Mouse (Mus musculus): ENCODE measurements at regions not wholly inside any gene's neighbourhood (a gene's known extent, or its start where the extent isn't known, plus 50 kb on each side); places are given as distances from the start of the nearest gene placed in this dataset.

GRCm38 (mm10) chr3:41182036-41182899 is 99.4 kb upstream of the Pgrmc2 start:
- no peak overlapping the region for H3K4me3 ChIP-seq (ENCODE audit: low read depth, low read length)
- WGBS, result 57% methylated on average over 15 of the region's 15 CpGs
- H3K27me3 ChIP-seq (ENCODE audit: control insufficient read depth, insufficient read depth, low read length), result no peaks in the 10 kb centered on the region
- H3K27ac ChIP-seq (ENCODE audit: low read depth, low read length), result no peak overlapping the region
- H3K9ac ChIP-seq (replicated peaks; ENCODE audit: low read depth, low read length), result no peak overlapping the region
- no peak overlapping the region for H3K4me2 ChIP-seq (ENCODE audit: low read depth, low read length)
- H3K4me1 ChIP-seq (ENCODE audit: control insufficient read depth, insufficient read depth, low read length), result no peaks in the 10 kb centered on the region
- no peaks in the 10 kb centered on the region for H3K36me3 ChIP-seq (ENCODE audit: control insufficient read depth, insufficient read depth, low read length)
- H3K9me3 ChIP-seq (ENCODE audit: control insufficient read depth, low read length), result no peaks in the 10 kb centered on the region
- peak; percentile 94 for ATAC-seq (ENCODE audit: low read depth)

- H3K4me2 ChIP-seq (ENCODE audit: low read depth, low read length), result no peak overlapping the region
- no peaks in the 10 kb centered on the region for H3K4me1 ChIP-seq (ENCODE audit: control insufficient read depth, insufficient read depth, low read length)
- no peak overlapping the region for H3K4me3 ChIP-seq (ENCODE audit: low read depth, low read length)
- no peak overlapping the region for H3K27ac ChIP-seq (ENCODE audit: low read depth, low read length)
- no peak for ATAC-seq (ENCODE audit: low read depth)
- H3K27me3 ChIP-seq (ENCODE audit: control insufficient read depth, insufficient read depth, low read length), result no peaks in the 10 kb centered on the region
- WGBS, result 89% methylated on average over 11 of the region's 11 CpGs
- no peaks in the 10 kb centered on the region for H3K36me3 ChIP-seq (ENCODE audit: control insufficient read depth, insufficient read depth, low read length)
- no peak overlapping the region for H3K9ac ChIP-seq (replicated peaks; ENCODE audit: low read depth, low read length)
- no peaks in the 10 kb centered on the region for H3K9me3 ChIP-seq (ENCODE audit: control insufficient read depth, low read length)
These were observed 98.6 kb upstream of the Pgrmc2 start for GRCm38 (mm10) chr3:41181438-41181837.

GRCm38 (mm10) chr3:41180911-41181310 is 98.1 kb upstream of the Pgrmc2 start:
- no peak overlapping the region for H3K4me2 ChIP-seq (ENCODE audit: low read depth, low read length)
- no peaks in the 10 kb centered on the region for H3K36me3 ChIP-seq (ENCODE audit: control insufficient read depth, insufficient read depth, low read length)
- WGBS, result 89% methylated on average over 7 of the region's 7 CpGs
- no peaks in the 10 kb centered on the region for H3K27me3 ChIP-seq (ENCODE audit: control insufficient read depth, insufficient read depth, low read length)
- H3K9ac ChIP-seq (replicated peaks; ENCODE audit: low read depth, low read length), result no peak overlapping the region
- ATAC-seq (ENCODE audit: low read depth), result no peak
- no peaks in the 10 kb centered on the region for H3K9me3 ChIP-seq (ENCODE audit: control insufficient read depth, low read length)
- H3K4me3 ChIP-seq (ENCODE audit: low read depth, low read length), result no peak overlapping the region
- no peaks in the 10 kb centered on the region for H3K4me1 ChIP-seq (ENCODE audit: control insufficient read depth, insufficient read depth, low read length)
- H3K27ac ChIP-seq (ENCODE audit: low read depth, low read length), result no peak overlapping the region

GRCm38 (mm10) chr3:41179037-41179880 is 96.4 kb upstream of the Pgrmc2 start:
- no peaks in the 10 kb centered on the region for H3K9me3 ChIP-seq (ENCODE audit: control insufficient read depth, low read length)
- no peaks in the 10 kb centered on the region for H3K4me1 ChIP-seq (ENCODE audit: control insufficient read depth, insufficient read depth, low read length)
- H3K4me2 ChIP-seq (ENCODE audit: low read depth, low read length), result no peak overlapping the region
- no peak overlapping the region for H3K9ac ChIP-seq (replicated peaks; ENCODE audit: low read depth, low read length)
- no peaks in the 10 kb centered on the region for H3K27me3 ChIP-seq (ENCODE audit: control insufficient read depth, insufficient read depth, low read length)
- no peak overlapping the region for H3K4me3 ChIP-seq (ENCODE audit: low read depth, low read length)
- H3K36me3 ChIP-seq (ENCODE audit: control insufficient read depth, insufficient read depth, low read length), result no peaks in the 10 kb centered on the region
- no peak for ATAC-seq (ENCODE audit: low read depth)
- no peak overlapping the region for H3K27ac ChIP-seq (ENCODE audit: low read depth, low read length)
- WGBS, result 76% methylated on average over 4 of the region's 4 CpGs

- H3K4me1 ChIP-seq (ENCODE audit: control insufficient read depth, insufficient read depth, low read length), result no peaks in the 10 kb centered on the region
- no peak overlapping the region for H3K4me3 ChIP-seq (ENCODE audit: low read depth, low read length)
- H3K9me3 ChIP-seq (ENCODE audit: control insufficient read depth, low read length), result no peaks in the 10 kb centered on the region
- H3K36me3 ChIP-seq (ENCODE audit: control insufficient read depth, insufficient read depth, low read length), result no peaks in the 10 kb centered on the region
- H3K9ac ChIP-seq (replicated peaks; ENCODE audit: low read depth, low read length), result no peak overlapping the region
- no peak overlapping the region for H3K4me2 ChIP-seq (ENCODE audit: low read depth, low read length)
- H3K27ac ChIP-seq (ENCODE audit: low read depth, low read length), result no peak overlapping the region
- no peak for ATAC-seq (ENCODE audit: low read depth)
- no peaks in the 10 kb centered on the region for H3K27me3 ChIP-seq (ENCODE audit: control insufficient read depth, insufficient read depth, low read length)
These were observed 94.3 kb upstream of the Pgrmc2 start for GRCm38 (mm10) chr3:41177124-41177523.

- no peak overlapping the region for H3K27ac ChIP-seq (ENCODE audit: low read depth, low read length)
- H3K4me1 ChIP-seq (ENCODE audit: control insufficient read depth, insufficient read depth, low read length), result no peaks in the 10 kb centered on the region
- H3K36me3 ChIP-seq (ENCODE audit: control insufficient read depth, insufficient read depth, low read length), result no peaks in the 10 kb centered on the region
- no peaks in the 10 kb centered on the region for H3K9me3 ChIP-seq (ENCODE audit: control insufficient read depth, low read length)
- no peak overlapping the region for H3K4me2 ChIP-seq (ENCODE audit: low read depth, low read length)
- ATAC-seq (ENCODE audit: low read depth), result no peak
- no peak overlapping the region for H3K9ac ChIP-seq (replicated peaks; ENCODE audit: low read depth, low read length)
- H3K4me3 ChIP-seq (ENCODE audit: low read depth, low read length), result no peak overlapping the region
- H3K27me3 ChIP-seq (ENCODE audit: control insufficient read depth, insufficient read depth, low read length), result no peaks in the 10 kb centered on the region
- WGBS, result 90% methylated on average over 3 of the region's 3 CpGs
These were observed 92.5 kb upstream of the Pgrmc2 start for GRCm38 (mm10) chr3:41175356-41175755.

GRCm38 (mm10) chr3:41173561-41173960 is 90.7 kb upstream of the Pgrmc2 start:
- H3K4me2 ChIP-seq (ENCODE audit: low read depth, low read length), result no peak overlapping the region
- H3K27me3 ChIP-seq (ENCODE audit: control insufficient read depth, insufficient read depth, low read length), result no peaks in the 10 kb centered on the region
- H3K27ac ChIP-seq (ENCODE audit: low read depth, low read length), result no peak overlapping the region
- H3K9me3 ChIP-seq (ENCODE audit: control insufficient read depth, low read length), result no peaks in the 10 kb centered on the region
- H3K9ac ChIP-seq (replicated peaks; ENCODE audit: low read depth, low read length), result no peak overlapping the region
- H3K36me3 ChIP-seq (ENCODE audit: control insufficient read depth, insufficient read depth, low read length), result no peaks in the 10 kb centered on the region
- WGBS, result 39% methylated on average over 6 of the region's 6 CpGs
- ATAC-seq (ENCODE audit: low read depth), result no peak
- H3K4me3 ChIP-seq (ENCODE audit: low read depth, low read length), result no peak overlapping the region
- no peaks in the 10 kb centered on the region for H3K4me1 ChIP-seq (ENCODE audit: control insufficient read depth, insufficient read depth, low read length)

- no peaks in the 10 kb centered on the region for H3K27me3 ChIP-seq (ENCODE audit: control insufficient read depth, insufficient read depth, low read length)
- H3K4me3 ChIP-seq (ENCODE audit: low read depth, low read length), result no peak overlapping the region
- H3K9ac ChIP-seq (replicated peaks; ENCODE audit: low read depth, low read length), result no peak overlapping the region
- 79% methylated on average over 11 of the region's 11 CpGs for WGBS
- no peaks in the 10 kb centered on the region for H3K36me3 ChIP-seq (ENCODE audit: control insufficient read depth, insufficient read depth, low read length)
- H3K27ac ChIP-seq (ENCODE audit: low read depth, low read length), result no peak overlapping the region
- H3K4me2 ChIP-seq (ENCODE audit: low read depth, low read length), result no peak overlapping the region
- ATAC-seq (ENCODE audit: low read depth), result no peak
- no peaks in the 10 kb centered on the region for H3K9me3 ChIP-seq (ENCODE audit: control insufficient read depth, low read length)
- no peaks in the 10 kb centered on the region for H3K4me1 ChIP-seq (ENCODE audit: control insufficient read depth, insufficient read depth, low read length)
These were observed 89.7 kb upstream of the Pgrmc2 start for GRCm38 (mm10) chr3:41172306-41173215.
